Mouse (Mus musculus) Patski (cell line): ENCODE measurements around the gene Nsun3. TPM values are rescaled to one million over a fixed set of nuclear protein-coding genes. Genes with fewer than 3 reads are reported as not detected.

Experiments
- ATAC-seq: fragments of 100-300 bp; one replicate; pipeline ENCODE4 v1.8.0; 2021
- CTCF ChIA-PET: fragments of 350-600 bp; sonication (Branson Sonifier 250); formaldehyde crosslinking; loops from one replicate; lab custom pipeline; 2022; ENCODE audit warnings: inconsistent platforms; lab: Charles Lee
- POLR2A ChIA-PET: fragments of 350-600 bp; sonication (Branson Sonifier 250); formaldehyde crosslinking; loops from one replicate; lab custom pipeline; 2022; ENCODE audit warnings: antibody characterized with exemption, inconsistent platforms; lab: Charles Lee
- DNase-seq: peaks from one replicate; pipeline ENCODE4 v3.0.0-alpha.2; 2011; ENCODE audit warnings: low read depth, low spot score
- H3K27me3 ChIP-seq: fragments of 371-371 bp; one replicate; pipeline ENCODE4 v1.5.1; 2021
- CTCF ChIP-seq: fragments of 100-300 bp; IDR thresholded peaks from one replicate; pipeline ENCODE4 v1.5.1; 2021
- in situ Hi-C: fragments of 300-500 bp; cut with MboI; formaldehyde crosslinking; loops from 3 replicates; pipeline ENCODE4 v1.11.1; 2018; ENCODE audit warnings: low pct_unique_long_range_greater_than_20kb, mixed read lengths
- polyA plus RNA-seq: library from polyadenylated mRNA; unstranded; gene quantifications from one replicate; pipeline ENCODE4 v1.2.3, GENCODE M21; 2021

The Nsun3 gene
- polyA plus RNA-seq, result 10.3 TPM

DNA sequence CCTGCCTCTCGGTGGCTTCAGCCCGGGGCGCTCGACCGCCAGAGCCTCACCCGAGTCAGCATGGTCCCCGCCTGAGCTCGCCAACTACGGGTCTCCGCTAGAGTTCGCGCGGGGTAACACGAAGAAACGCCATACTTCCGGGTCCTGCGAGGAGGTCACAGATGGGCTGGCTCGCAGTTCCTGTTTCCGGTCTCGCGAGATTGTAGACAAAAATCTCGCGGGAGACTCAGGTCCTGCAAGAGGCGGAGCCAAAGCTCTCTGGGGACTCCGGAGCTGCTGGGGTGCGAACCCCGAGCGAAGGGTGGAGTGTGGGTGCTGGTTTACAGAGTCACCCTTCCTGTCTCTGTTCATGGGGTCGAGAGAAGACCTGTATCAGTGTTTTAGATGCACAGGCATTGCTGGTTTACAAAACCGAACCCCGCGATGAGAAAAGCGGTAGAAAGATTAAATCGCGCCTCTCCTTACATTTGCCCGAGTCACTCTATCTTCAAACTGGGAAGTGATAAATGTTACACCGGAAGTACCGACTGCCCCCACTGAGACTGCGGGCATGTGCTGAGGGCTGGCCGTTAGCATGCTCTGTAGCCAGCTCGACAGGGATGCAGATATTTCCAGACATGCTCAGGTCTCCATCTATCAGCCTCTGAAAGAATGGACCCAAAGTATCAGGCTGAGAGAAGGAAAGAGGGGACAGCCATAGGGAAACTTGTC is at the start of gene Nsun3:
TSS of gene Nsun3 (minus strand) at position 198 of the 711 bp plus-strand sequence.
- POLR2A ChIA-PET, result interaction anchor here (0.9 kb wide), 1 partner anchor 10 kb away, joined by 4 read pairs; no protein-coding TSS in a partner anchor
- DNase-seq, result peak; percentile 83
- ATAC-seq, result peak; percentile 99
- TF ChIP-seq CTCF, result no peak
- H3K27me3 ChIP-seq, result no peaks in the 10 kb centered on the region
- in situ Hi-C loops, result no loop called here
- CTCF ChIA-PET, result interaction anchor here (1.3 to 1.8 kb wide), 2 partner anchors 9 to 40 kb away, joined by 4 to 5 read pairs; no protein-coding TSS in a partner anchor

GRCm38 (mm10) chr16:62834016-62834735 is 47.6 kb upstream of the Nsun3 start:
- TF ChIP-seq CTCF, result no peak
- in situ Hi-C loops, result no loop called here
- no peak for DNase-seq
- H3K27me3 ChIP-seq, result no peaks in the 10 kb centered on the region
- CTCF ChIA-PET, result interaction anchor here (1.2 to 2.1 kb wide), 2 partner anchors 8 to 9 kb away, joined by 4 to 11 read pairs; no protein-coding TSS in a partner anchor
- ATAC-seq, result no peak
- POLR2A ChIA-PET, result no interaction called here

GRCm38 (mm10) chr16:62832481-62832880 is 45.9 kb upstream of the Nsun3 start:
- CTCF ChIA-PET, result interaction anchor here (0.7 to 2.5 kb wide), 14 partner anchors 8 to 58 kb away, joined by 3 to 16 read pairs (median 3); no protein-coding TSS in a partner anchor
- H3K27me3 ChIP-seq, result no peaks in the 10 kb centered on the region
- peak; percentile 85 for TF ChIP-seq CTCF
- ATAC-seq (peak; percentile 94), DNase-seq (no peak)
- POLR2A ChIA-PET, result interaction anchor here (0.6 to 0.7 kb wide), 2 partner anchors 36 to 351 kb away, joined by 3 to 5 read pairs; no protein-coding TSS in a partner anchor
- in situ Hi-C loops, result no loop called here

DNA sequence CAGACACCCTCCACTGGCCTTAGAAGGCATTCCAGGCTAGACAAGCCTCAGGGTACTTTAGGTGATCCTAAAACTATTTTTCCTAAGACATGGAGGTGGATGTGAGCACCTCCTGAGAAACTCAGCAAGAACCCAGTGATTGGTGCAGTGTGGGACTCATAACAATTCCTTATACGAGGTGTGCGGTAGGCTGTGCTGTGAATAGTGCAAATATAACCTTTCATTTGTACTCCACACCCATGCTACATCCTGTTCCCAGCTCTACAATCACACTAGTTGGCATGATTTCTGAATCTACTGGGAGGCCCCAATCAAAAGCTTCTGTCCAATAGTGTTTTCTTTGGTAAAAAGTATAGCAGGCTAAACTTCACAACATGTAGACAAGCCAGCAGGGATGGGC is 45.4 kb upstream of the Nsun3 start:
- DNase-seq (no peak), ATAC-seq (peak; percentile 23)
- TF ChIP-seq CTCF, result no peak
- CTCF ChIA-PET, result interaction anchor here (0.7 to 2.5 kb wide), 16 partner anchors 8 to 59 kb away, joined by 3 to 16 read pairs (median 4); partner anchors contain the start of gene Stx19
- POLR2A ChIA-PET, result no interaction called here
- in situ Hi-C loops, result no loop called here
- H3K27me3 ChIP-seq, result no peaks in the 10 kb centered on the region

GRCm38 (mm10) chr16:62826156-62827001 is 39.8 kb upstream of the Nsun3 start:
- no peaks in the 10 kb centered on the region for H3K27me3 ChIP-seq
- peak; percentile 71 for ATAC-seq
- in situ Hi-C loops, result no loop called here
- CTCF ChIA-PET, result interaction anchor here (0.7 to 3.0 kb wide), 24 partner anchors 8 to 85 kb away, joined by 3 to 14 read pairs (median 4); partner anchors contain the start of genes Arl13b, Nsun3 and Pros1
- no peak for DNase-seq
- POLR2A ChIA-PET, result no interaction called here
- peak; percentile 69 for TF ChIP-seq CTCF

- POLR2A ChIA-PET, result no interaction called here
- CTCF ChIA-PET, result interaction anchor here (1.1 kb wide), 1 partner anchor 21 kb away, joined by 3 read pairs; no protein-coding TSS in a partner anchor
- no peaks in the 10 kb centered on the region for H3K27me3 ChIP-seq
- TF ChIP-seq CTCF, result no peak
- no peak for DNase-seq
- in situ Hi-C loops, result no loop called here
- no peak for ATAC-seq
Observed at GRCm38 (mm10) chr16:62822472-62822871, 35.9 kb upstream of the Nsun3 start.

- CTCF ChIA-PET, result interaction anchor here (0.7 kb wide), 1 partner anchor 17 kb away, joined by 4 read pairs; no protein-coding TSS in a partner anchor
- in situ Hi-C loops, result no loop called here
- DNase-seq, result no peak
Observed at GRCm38 (mm10) chr16:62814491-62814890, 27.9 kb upstream of the Nsun3 start, which contains the start of gene Stx19. Gene Stx19, plus strand, starts transcription at chr16:62814676.

GRCm38 (mm10) chr16:62813790-62814189 is 27.2 kb upstream of the Nsun3 start:
- no peaks in the 10 kb centered on the region for H3K27me3 ChIP-seq
- ATAC-seq (no peak), DNase-seq (no peak)
- no peak for TF ChIP-seq CTCF
- ChIA-PET POLR2A (no interaction called here), CTCF (interaction anchor here (0.7 kb wide), 1 partner anchor 18 kb away, joined by 4 read pairs; no protein-coding TSS in a partner anchor)
- in situ Hi-C loops, result no loop called here

More at GRCm38 (mm10) chr16:62814491-62814890, 27.9 kb upstream of the Nsun3 start, which contains the start of gene Stx19:
- ATAC-seq, result no peak
- TF ChIP-seq CTCF, result no peak
- POLR2A ChIA-PET, result no interaction called here
- H3K27me3 ChIP-seq, result no peaks in the 10 kb centered on the region

GRCm38 (mm10) chr16:62810855-62811254 is 24.2 kb upstream of the Nsun3 start:
- ATAC-seq, result no peak
- in situ Hi-C loops, result no loop called here
- DNase-seq, result no peak
- H3K27me3 ChIP-seq, result no peaks in the 10 kb centered on the region
- TF ChIP-seq CTCF, result no peak
- ChIA-PET CTCF (interaction anchor here (0.9 kb wide), 1 partner anchor 15 kb away, joined by 5 read pairs; no protein-coding TSS in a partner anchor), POLR2A (interaction anchor here (0.6 kb wide), 1 partner anchor 11 kb away, joined by 3 read pairs; no protein-coding TSS in a partner anchor)
